Mouse (Mus musculus): ENCODE measurements around the gene Gpr85.
"Not testable (repeated sequence)": the region's sequence is repeated elsewhere in the genome, so short reads cannot be mapped to it uniquely, and the experiment has no call there.

Gpr85 gene
- long read RNA-seq, experiment 1, partial matches to known transcripts = 1 of 2 reads
- long read RNA-seq, experiment 1, other reads (novel, unspliced or antisense) = 1 of 2 reads
- long read RNA-seq, experiment 2, partial matches to known transcripts = 1 of 1 reads
- long read RNA-seq, experiment 2, other reads (novel, unspliced or antisense) = 0 of 1 reads

GRCm38 (mm10) chr6:13839345-13840054 is at the start of gene Gpr85:
Gpr85 (minus strand) TSS chr6:13839942.
- intact Hi-C loops (cut with DNase I) = no loop called here

DNA sequence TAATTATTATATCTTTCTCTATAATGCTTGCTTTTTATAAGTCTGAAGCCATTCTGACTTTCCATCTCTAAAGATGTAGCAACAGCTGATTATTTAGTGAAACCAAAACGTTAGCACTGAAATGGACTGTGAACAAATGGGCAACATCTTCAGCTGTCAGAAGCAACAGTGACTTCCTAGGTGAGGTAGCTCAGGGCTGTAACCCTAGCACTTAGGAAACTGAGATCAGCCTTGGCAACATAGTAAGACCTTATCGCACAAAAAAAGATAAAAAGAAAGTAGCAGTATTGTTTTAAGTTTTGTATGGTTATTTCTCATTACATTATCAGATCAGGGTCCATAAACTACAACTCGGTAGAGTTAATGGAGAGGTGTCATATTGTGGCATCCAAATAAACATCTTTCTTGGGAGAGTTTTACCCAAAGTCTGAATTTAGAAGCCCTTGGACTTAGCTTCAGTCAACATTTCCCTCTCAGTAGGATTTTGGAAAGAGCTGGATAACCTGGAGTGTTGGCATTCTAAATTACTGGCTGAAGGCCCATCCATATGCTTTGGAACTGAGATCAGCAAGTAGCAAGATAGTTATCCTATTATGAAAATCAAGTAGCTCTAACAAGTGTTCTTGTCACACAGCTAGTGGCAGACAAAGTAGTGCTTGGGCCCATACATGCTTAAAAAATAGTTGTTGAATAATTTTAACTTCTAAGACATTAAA is 45.3 kb upstream of the Gpr85 start:
- intact Hi-C loops (cut with DNase I) = no loop called here

DNA sequence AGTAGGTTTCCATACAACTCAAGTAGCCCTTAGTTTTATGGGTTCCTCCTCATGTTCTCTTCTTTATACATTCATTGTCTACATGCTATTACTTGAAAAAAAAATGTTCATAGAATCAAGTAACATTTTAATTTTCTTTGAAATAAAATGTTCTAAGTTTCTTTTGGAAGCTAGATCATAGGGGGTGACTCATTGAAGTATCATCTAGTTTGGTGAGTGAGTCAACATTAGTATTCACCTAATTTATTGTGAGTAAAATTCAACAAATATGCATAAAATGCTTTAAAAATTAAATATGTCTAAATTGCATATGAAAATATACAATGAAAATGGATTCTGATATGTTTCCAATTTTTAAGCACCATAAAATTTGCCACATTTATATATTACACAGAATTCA is 43.2 kb upstream of the Gpr85 start:
- intact Hi-C loops (cut with DNase I) = no loop called here

DNA sequence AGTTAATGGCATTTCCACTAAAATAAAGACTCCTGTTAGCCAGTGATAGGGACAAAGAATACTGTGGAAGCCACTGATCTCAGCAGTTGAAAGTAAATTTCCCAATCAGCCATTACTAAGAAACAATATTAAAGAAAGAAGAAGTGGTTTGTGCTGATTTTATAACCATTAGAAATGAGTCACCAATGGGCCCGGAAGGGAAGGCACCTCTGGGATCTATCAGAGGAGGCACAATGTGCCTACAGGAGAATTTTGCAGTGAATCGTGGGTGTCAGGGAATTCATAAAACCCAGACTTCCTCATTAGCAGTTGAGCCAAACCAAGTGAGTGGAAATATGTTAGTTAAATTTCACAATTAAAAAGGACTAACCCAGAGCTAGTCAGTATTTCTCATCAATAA is 34.2 kb upstream of the Gpr85 start:
- intact Hi-C loops (cut with DNase I) = loop anchor here (10.0 kb wide), 1 partner anchor 199 kb away; the partner anchor contains the start of gene Bmt2

DNA sequence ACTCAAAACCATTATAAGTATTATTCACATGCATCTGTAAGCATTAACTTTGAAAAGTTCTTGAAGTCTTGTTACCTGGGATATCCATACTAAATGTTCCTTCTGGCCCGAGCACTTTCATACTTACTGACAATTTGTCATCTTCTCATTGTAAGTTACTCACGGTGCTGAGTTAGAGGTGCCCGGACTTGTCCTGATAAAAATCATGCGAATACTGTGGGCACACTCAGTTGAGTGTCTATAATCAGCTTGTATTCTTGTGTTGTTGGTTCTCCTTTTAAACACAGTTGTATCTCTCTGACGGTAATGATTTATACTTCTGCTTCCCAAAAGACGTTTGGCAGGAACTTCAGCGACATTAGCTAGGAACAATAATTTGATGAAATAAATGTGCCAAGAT is 32.3 kb upstream of the Gpr85 start:
- intact Hi-C loops (cut with DNase I) = loop anchor here (10.0 kb wide), 1 partner anchor 197 kb away; the partner anchor contains the start of gene Bmt2

DNA sequence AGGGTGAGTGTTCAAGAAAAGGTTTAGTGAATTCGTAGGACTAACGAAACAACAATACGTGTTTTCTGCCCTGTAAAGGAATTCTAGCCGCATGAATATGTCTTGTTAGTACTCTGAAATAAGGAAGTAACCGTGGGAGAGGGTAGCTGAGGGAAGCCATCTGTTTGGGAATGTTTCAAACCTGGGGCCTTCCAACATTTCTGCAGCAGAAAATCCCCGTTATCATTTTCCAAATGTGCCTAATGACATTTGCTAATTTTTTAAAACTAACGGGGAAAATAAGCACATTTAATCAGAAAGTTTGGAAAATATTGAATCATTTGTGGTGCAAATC is 31.9 kb upstream of the Gpr85 start:
- intact Hi-C loops (cut with DNase I) = loop anchor here (10.0 kb wide), 1 partner anchor 197 kb away; the partner anchor contains the start of gene Bmt2

DNA sequence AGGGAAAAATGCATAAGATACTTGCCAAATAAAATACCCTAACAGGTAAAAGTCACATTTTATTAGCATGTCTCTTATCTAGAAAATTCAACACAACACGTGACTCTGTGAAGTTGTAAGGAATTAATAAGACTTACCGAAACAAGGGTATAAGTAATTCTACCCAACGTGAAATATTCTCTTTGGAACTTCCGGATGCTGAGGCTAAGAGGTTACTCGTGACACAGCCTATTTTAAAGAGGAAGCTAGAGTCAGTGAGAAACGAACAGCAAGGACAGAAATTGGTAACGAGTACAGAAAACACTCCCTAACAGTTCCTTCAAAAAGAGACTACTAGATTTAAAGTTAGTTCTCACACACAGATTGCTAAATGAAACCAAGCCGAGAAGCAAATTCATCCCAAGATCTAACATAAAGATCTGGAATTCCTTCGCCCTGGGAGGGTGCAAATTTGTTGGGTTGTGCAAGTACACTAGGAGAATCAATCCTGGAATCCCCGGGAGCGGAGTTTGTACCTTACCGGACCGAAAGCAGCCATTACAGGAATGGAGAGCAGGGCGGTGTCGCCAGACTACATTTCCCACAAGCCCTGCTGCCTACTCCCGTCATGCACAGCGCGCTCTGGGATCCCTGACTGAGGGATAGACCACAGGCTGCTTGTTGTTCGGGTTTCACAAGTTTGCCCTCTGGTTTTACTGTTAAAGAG is 31.3 kb upstream of the Gpr85 start, which contains the start of gene 2610001J05Rik:
TSS of gene 2610001J05Rik (minus strand) at position 600 of the 706 bp plus-strand sequence.
- intact Hi-C loops (cut with DNase I) = loop anchor here (10.0 kb wide), 1 partner anchor 196 kb away; the partner anchor contains the start of gene Bmt2

DNA sequence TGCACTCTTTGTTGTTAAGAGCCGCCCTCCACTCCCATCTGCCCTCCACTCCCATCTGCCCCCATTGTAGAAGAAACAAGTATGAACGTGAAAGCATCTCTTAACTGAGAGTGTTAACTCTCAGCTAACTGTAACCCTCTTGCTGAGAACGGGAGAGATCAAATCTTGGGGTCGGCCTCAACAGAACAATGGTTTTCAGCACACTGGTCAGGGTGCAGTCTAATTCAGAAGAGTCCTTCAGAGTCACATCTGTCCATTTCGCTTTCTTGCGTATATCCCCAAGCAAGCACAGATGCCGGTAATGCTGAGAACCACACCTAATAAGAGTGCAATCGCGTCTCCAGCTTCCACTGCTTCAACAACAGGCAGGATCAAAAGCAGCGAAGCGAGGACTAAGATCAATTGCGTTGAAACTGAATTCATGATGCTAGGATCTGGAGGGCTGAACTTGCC is 30.6 kb upstream of the Gpr85 start:
- intact Hi-C loops (cut with DNase I) = loop anchor here (10.0 kb wide), 1 partner anchor 196 kb away; the partner anchor contains the start of gene Bmt2

GRCm38 (mm10) chr6:13860596-13860995 is 20.9 kb upstream of the Gpr85 start:
- intact Hi-C loops (cut with DNase I) = no loop called here

- intact Hi-C loops (cut with DNase I) = no loop called here
Observed at GRCm38 (mm10) chr6:13859877-13860585, 20.3 kb upstream of the Gpr85 start.

- intact Hi-C loops (cut with DNase I) = no loop called here
Observed at GRCm38 (mm10) chr6:13854230-13854629, 14.5 kb upstream of the Gpr85 start.

DNA sequence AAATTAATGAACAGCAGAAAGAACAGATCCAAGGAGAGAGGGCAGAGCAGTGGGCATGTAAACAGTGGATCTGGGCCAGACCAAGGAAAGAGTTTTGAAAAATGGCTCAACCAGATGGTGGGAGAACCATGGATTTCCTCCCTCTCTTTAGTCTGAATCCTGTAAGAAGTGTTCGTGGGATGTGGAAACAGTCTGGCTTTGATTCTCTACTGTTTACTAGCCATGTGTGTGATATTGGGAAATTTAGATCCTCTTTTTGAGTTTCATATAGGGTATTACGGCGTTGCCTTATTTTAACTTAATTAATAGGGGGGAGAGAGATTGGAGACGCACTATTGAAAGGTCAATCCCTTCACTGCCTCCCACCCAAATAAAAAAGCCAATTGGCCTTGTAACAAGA is 13.5 kb upstream of the Gpr85 start:
- intact Hi-C loops (cut with DNase I) = no loop called here

- intact Hi-C loops (cut with DNase I) = not testable (repeated sequence)
Observed at GRCm38 (mm10) chr6:13846031-13846430, 6.3 kb upstream of the Gpr85 start.

DNA sequence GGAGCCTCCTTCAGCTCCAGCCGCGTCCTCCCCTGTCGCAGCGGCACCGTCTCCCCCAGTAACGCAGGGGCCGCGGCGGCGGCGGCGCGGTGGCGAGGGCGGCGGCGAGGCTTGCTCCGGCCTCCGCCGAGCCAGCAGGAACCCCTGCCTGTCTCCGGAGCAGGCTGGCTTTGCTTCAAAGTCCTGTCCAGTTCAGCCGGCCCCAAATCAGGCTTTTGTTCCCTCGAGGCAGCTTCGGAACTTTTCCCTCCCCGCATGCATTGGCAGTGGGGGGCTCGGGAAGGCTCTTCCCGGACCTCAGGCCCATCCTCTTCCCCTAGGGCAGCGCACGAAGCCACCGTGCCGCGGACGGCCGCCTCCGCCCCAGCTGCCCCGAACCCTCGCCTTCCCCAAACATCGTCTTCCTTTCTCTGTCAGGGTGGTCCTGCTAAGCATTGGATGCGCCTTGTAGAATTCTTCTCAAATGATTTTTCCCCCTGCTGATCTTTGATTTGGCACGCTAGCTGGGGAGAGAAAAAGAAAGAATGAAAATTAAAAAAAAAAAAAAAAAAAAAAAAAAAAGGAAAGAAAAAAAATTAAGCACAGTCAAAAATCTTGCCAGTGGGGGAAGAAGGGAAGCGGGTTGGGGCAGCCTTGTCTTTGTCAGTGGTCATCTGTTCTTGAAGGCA is 931 bp downstream of the Gpr85 start:
- intact Hi-C loops (cut with DNase I) = no loop called here

DNA sequence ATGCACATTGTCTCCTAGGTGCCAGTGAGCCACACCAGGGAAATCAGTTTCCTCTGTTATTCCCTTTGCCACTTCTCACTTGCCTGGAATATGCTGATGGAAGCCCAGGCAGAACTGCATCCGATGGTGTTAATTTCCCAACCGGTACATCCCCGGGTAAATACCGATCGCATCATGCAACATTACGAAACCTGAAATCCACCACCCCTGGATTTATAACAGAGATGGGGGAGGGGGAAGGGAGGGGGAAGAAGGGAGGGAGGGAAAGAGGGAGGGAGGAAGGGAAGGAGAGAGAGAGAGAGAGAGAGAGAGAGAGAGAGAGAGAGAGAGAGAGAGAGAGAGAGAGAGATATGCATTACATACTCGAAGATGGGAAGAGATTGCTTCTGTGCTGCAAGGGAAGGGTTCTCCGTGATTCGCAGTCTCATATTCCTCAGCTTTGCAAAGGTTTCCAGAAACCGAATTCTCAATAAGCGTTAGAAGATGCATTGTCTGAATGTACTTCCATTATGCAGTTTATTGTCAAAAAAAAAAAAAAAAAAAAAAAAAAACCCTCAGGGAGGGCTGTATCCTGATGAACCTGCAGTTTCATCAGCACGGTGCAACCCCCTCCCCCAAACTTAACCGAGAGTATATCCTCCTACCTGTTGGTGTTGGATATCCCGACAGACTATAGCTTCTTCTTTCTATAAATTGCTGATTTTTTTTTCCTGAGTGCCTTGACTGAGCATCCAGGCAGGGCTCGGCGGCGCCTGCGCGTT is 1.6 kb downstream of the Gpr85 start:
- intact Hi-C loops (cut with DNase I) = no loop called here

DNA sequence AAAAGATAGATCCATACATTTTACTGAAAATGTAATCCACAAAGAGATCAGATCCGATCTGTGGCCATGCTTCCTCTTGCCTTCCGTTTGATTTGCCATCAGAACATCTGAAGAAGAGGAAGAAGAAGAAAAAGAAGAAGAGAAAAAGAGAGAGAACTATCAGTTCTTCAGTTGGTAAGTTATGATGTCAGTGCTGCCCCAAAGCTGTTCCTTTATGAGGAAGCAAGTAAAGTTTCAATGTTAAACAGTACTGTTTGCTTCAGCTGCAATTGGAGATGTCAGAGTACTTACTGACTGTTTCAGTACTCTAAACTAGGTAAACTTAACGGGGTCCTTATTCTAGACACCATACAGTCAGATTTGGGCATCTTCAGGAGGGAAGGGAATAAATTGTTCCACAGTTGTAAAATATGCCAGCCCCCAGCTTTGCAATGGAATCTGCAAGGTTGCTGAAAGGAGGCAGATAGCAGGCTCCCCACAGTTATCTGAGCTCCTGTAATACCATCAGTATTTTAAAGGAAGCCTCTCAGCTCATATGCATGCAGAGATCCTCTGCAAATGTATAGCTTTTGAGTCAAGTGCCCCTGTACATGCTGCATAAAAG is 2.7 kb downstream of the Gpr85 start:
- intact Hi-C loops (cut with DNase I) = no loop called here

DNA sequence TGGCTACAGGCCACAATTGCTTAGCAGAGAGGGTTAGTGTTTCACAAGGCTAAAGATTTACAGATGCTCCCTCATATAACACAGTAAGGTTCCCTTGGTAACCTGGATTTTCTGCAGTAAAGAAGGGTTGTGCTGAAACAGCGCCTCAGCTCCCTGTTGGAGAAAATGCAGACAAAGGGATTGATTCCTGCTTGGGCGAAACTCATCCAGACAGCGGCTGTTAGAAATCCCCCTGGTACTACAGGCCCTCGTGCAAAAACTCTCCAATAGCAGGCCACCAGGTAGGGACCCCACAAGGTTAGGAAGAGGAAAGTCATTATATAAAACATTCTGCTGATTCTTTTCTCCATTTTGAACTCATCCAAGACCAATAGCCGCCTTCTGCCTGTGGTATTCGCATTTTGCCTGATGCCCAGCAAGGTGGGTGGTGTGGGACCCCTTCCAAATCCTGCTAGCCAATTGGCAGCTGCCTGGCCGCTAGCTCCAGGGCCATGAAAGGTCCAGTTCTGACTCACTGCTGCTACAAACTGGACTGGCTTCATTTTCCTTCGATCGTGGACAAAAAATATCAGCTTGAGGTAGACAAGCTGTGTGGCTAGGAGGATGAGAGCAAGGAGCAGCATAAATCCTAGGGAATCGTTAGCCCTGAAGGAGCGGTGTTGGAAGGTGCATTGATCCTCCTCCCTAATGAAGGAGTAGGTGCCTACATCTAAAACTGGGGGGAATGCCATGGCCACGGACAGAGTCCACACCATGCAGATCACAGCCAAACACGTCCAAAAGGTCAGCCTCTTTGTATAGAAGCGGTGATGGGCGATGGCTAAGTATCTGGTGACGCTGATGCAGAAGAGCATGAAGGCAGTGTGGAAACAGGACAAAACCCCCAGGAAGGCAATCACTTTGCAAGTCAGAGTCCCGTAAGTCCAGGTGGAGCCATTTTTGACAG is 3.7 kb downstream of the Gpr85 start:
- intact Hi-C loops (cut with DNase I) = no loop called here

DNA sequence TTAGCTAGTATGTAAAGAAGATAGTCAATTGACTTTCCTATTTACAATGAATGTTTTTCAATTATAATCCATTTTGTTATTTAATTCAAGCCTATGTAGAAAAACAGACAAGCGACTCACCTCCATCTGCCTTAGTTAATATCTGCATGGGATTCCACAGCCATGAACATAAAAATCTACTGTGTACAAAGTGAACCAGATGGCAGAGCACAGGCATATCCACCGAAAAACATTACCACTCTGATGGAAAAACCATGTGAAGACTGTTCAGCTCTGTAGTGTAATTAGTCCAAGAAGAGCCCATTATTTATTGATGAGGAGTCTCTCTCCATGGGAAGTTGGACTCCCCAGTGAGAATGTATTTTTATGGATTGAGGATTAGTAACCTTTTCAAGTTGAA is 7.0 kb downstream of the Gpr85 start:
- intact Hi-C loops (cut with DNase I) = no loop called here

Measured in adrenal gland (tissue).